Mouse (Mus musculus): Measurements from ENCODE around the gene Ifna7. TPM values are rescaled to one million over a fixed set of nuclear protein-coding genes. Genes with fewer than 3 reads are reported as not detected.
A peak's percentile ranks its signal among the peaks of the same experiment; 100 is the strongest.

The Ifna7 gene
- polyA plus RNA-seq, 1 experiment from 2014 or later: not detected

DNA sequence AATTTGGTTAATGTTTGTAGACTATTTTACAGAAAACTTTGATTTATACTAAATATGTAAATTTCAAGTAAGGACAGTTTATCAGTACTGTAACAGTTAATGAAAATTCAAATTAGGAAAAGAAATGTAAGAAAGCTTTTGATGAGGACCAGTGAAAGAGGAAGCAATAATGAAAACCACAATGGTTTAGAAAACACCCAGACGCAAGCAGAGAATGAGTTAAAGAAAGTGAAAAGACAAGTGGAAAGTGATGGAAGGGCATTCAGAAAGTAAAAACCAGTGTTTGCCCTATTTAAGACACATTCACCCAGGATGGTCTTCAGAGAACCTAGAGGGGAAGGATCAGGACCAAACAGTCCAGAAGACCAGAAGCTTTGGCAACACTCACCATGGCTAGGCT, 33.7 kb downstream of the Ifna7 start, which contains the start of gene Ifna1:
Gene Ifna1, plus strand, starts transcription at position 390 of the 400 bp plus-strand sequence.
- no peak within 1 kb of the TSS for H3K27ac ChIP-seq
- no peak within 1 kb of the TSS for H3K4me3 ChIP-seq
- H3K36me3 ChIP-seq: no peaks in the 10 kb centered on the region
- H3K4me1 ChIP-seq: no peaks in the 10 kb centered on the region
- H3K9me3 ChIP-seq (replicated peaks): no peaks in the 10 kb centered on the region
- ATAC-seq: no peak
- no peak within 1 kb of the TSS for H3K9ac ChIP-seq
- H3K27me3 ChIP-seq (replicated peaks): peaks cover 4% of the 10 kb centered on the region; the same call in 1 of the 2 replicates
- no peak within 1 kb of the TSS for H3K4me2 ChIP-seq
- 25% methylated on average over 1 of the region's 1 CpGs for WGBS (ENCODE audit: insufficient replicate concordance)

GRCm38 (mm10) chr4:88851026-88851763, 35.2 kb downstream of the Ifna7 start:
- H3K4me3 ChIP-seq: no peak overlapping the region
- H3K9ac ChIP-seq: no peak overlapping the region
- no peaks in the 10 kb centered on the region for H3K4me1 ChIP-seq
- WGBS (ENCODE audit: insufficient replicate concordance): 56% methylated on average over 4 of the region's 4 CpGs
- H3K27ac ChIP-seq: no peak overlapping the region
- no peaks in the 10 kb centered on the region for H3K9me3 ChIP-seq (replicated peaks)
- ATAC-seq: no peak
- H3K4me2 ChIP-seq: no peak overlapping the region
- H3K36me3 ChIP-seq: no peaks in the 10 kb centered on the region
- H3K27me3 ChIP-seq (replicated peaks): peaks cover 4% of the 10 kb centered on the region; the same call in 1 of the 2 replicates

DNA sequence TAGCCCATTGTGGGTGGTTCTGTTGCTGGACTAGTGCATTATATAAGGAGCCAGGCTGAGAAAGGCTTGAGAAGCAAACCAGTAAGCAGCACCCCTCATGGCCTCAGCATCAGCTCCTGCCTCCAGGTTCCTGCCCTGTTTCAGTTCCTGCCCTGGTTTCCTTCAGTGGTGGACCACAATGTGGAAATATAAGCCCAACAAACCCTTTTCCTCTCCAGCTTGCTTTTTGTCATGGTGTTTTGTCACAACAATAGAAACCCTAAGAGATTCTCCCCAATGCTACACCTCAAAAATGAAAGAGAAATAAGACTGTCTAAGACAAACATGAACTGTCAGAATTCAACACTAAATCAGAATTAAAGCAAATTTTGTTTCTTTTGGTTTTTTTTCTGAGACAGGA, 43.2 kb downstream of the Ifna7 start:
- H3K27me3 ChIP-seq (replicated peaks): peaks cover 22% of the 10 kb centered on the region
- H3K36me3 ChIP-seq: no peaks in the 10 kb centered on the region
- H3K4me1 ChIP-seq: no peaks in the 10 kb centered on the region; the same call in 1 of the 2 replicates
- no peak overlapping the region for H3K4me3 ChIP-seq
- H3K9me3 ChIP-seq (replicated peaks): no peaks in the 10 kb centered on the region
- ATAC-seq: no peak
- no peak overlapping the region for H3K27ac ChIP-seq
- no peak overlapping the region for H3K9ac ChIP-seq
- H3K4me2 ChIP-seq: no peak overlapping the region

DNA sequence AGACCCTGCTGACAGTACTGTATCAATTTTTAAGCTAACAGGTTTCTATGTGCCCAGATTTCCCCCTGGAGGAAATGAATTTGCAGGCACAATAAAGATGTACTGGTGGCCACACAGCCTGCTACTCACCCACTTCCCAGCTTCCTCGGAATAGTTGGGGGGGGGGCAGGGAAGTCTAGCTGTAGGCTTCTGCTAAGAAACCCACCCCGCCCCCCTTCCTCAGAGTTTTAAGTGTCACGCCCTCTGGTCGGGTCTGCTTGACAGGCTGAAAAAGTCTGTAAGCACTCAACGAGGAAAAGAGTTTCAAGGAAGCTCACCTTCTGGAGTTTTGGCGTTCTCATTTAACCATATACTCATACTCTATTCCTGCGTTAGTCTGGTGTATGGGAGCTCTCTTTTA, 47.3 kb downstream of the Ifna7 start:
- peaks cover 19% of the 10 kb centered on the region for H3K4me1 ChIP-seq
- H3K9me3 ChIP-seq (replicated peaks): no peaks in the 10 kb centered on the region
- peaks cover 32% of the 10 kb centered on the region for H3K27me3 ChIP-seq (replicated peaks)
- no peak overlapping the region for H3K4me2 ChIP-seq
- H3K27ac ChIP-seq: no peak overlapping the region
- H3K36me3 ChIP-seq: no peaks in the 10 kb centered on the region
- no peak overlapping the region for H3K9ac ChIP-seq
- no peak overlapping the region for H3K4me3 ChIP-seq
- no peak for ATAC-seq
- 22% methylated on average over 7 of the region's 7 CpGs for WGBS (ENCODE audit: insufficient replicate concordance)

- Histone ChIP-seq H3K27me3 (replicated peaks) (peaks cover 32% of the 10 kb centered on the region), H3K9ac (no peak overlapping the region), H3K27ac (peak overlapping the region; percentile 51; the same call in 1 of the 2 replicates), H3K36me3 (no peaks in the 10 kb centered on the region), H3K4me1 (peaks cover 23% of the 10 kb centered on the region), H3K4me3 (0 out of 2 replicates have a peak overlapping the region, but pooled peaks have one; percentile 3), H3K4me2 (peak overlapping the region; percentile 44), H3K9me3 (replicated peaks) (no peaks in the 10 kb centered on the region)
- 0 out of 2 replicates have a peak, but pooled peaks have one; percentile 30 for ATAC-seq
- 15% methylated on average over 9 of the region's 9 CpGs for WGBS (ENCODE audit: insufficient replicate concordance)
Observed at GRCm38 (mm10) chr4:88864599-88864998, 48.6 kb downstream of the Ifna7 start.

GRCm38 (mm10) chr4:88865011-88865569, 49.1 kb downstream of the Ifna7 start:
- no peaks in the 10 kb centered on the region for H3K9me3 ChIP-seq (replicated peaks)
- peaks cover 32% of the 10 kb centered on the region for H3K27me3 ChIP-seq (replicated peaks)
- WGBS (ENCODE audit: insufficient replicate concordance): 18% methylated on average over 6 of the region's 6 CpGs
- H3K4me1 ChIP-seq: peaks cover 23% of the 10 kb centered on the region
- peak overlapping the region; percentile 51; the same call in 1 of the 2 replicates for H3K27ac ChIP-seq
- H3K4me3 ChIP-seq: no peak overlapping the region
- no peak overlapping the region for H3K9ac ChIP-seq
- no peaks in the 10 kb centered on the region for H3K36me3 ChIP-seq
- ATAC-seq: no peak
- H3K4me2 ChIP-seq: peak overlapping the region; percentile 44; the same call in 1 of the 2 replicates

Other genes with a start within 250 kb of the Ifna7 start
- gene Ifna14, start 244.4 kb upstream of the Ifna7 start, polyA plus RNA-seq (2016; fragmentation: Nextera tagmentation; extraction: Ambion mirVana): not detected in 2 replicates
- gene Ifna9, start 223.8 kb upstream of the Ifna7 start, polyA plus RNA-seq (2016; fragmentation: Nextera tagmentation; extraction: Ambion mirVana): not detected in 2 replicates
- not detected in 2 replicates for gene Ifna12, start 212.9 kb upstream of the Ifna7 start, polyA plus RNA-seq (2016; fragmentation: Nextera tagmentation; extraction: Ambion mirVana)
- gene C87499, start 181.8 kb upstream of the Ifna7 start, polyA plus RNA-seq (2016; fragmentation: Nextera tagmentation; extraction: Ambion mirVana): not detected in 2 replicates
- not detected in 2 replicates for gene Ifna13, start 171.8 kb upstream of the Ifna7 start, polyA plus RNA-seq (2016; fragmentation: Nextera tagmentation; extraction: Ambion mirVana)
- gene Ifna16, start 139.3 kb upstream of the Ifna7 start, polyA plus RNA-seq (2016; fragmentation: Nextera tagmentation; extraction: Ambion mirVana): not detected in 2 replicates
- not detected in 2 replicates for gene Ifna2, start 132.3 kb upstream of the Ifna7 start, polyA plus RNA-seq (2016; fragmentation: Nextera tagmentation; extraction: Ambion mirVana)
- not detected in 2 replicates for gene Ifnab, start 124.9 kb upstream of the Ifna7 start, polyA plus RNA-seq (2016; fragmentation: Nextera tagmentation; extraction: Ambion mirVana)
- 0.29 and 0.43 TPM in 2 replicates for gene Gm26566, start 94.4 kb upstream of the Ifna7 start, polyA plus RNA-seq (2016; fragmentation: Nextera tagmentation; extraction: Ambion mirVana)
- 38.0 and 38.7 TPM in 2 replicates for gene Klhl9, start 93.8 kb upstream of the Ifna7 start, polyA plus RNA-seq (2016; fragmentation: Nextera tagmentation; extraction: Ambion mirVana)
- gene Gm13271, start 61.4 kb upstream of the Ifna7 start, polyA plus RNA-seq (2016; fragmentation: Nextera tagmentation; extraction: Ambion mirVana): not detected in 2 replicates
- not detected in 2 replicates for gene Gm13283, start 56.1 kb upstream of the Ifna7 start, polyA plus RNA-seq (2016; fragmentation: Nextera tagmentation; extraction: Ambion mirVana)
- not detected in 2 replicates for gene Gm13290, start 42.4 kb upstream of the Ifna7 start, polyA plus RNA-seq (2016; fragmentation: Nextera tagmentation; extraction: Ambion mirVana)
- not detected in 2 replicates for gene Gm13289, start 39.3 kb upstream of the Ifna7 start, polyA plus RNA-seq (2016; fragmentation: Nextera tagmentation; extraction: Ambion mirVana)
- gene Gm13272, start 36.4 kb upstream of the Ifna7 start, polyA plus RNA-seq (2016; fragmentation: Nextera tagmentation; extraction: Ambion mirVana): not detected in 2 replicates
- gene Ifnz, start 34.1 kb upstream of the Ifna7 start, polyA plus RNA-seq (2016; fragmentation: Nextera tagmentation; extraction: Ambion mirVana): not detected in 2 replicates
- not detected in 2 replicates for gene Gm13276, start 30.5 kb upstream of the Ifna7 start, polyA plus RNA-seq (2016; fragmentation: Nextera tagmentation; extraction: Ambion mirVana)
- not detected in 2 replicates for gene Gm13277, start 27.6 kb upstream of the Ifna7 start, polyA plus RNA-seq (2016; fragmentation: Nextera tagmentation; extraction: Ambion mirVana)
- gene Gm13278, start 24.7 kb upstream of the Ifna7 start, polyA plus RNA-seq (2016; fragmentation: Nextera tagmentation; extraction: Ambion mirVana): not detected in 2 replicates
- not detected in 2 replicates for gene Gm13275, start 21.7 kb upstream of the Ifna7 start, polyA plus RNA-seq (2016; fragmentation: Nextera tagmentation; extraction: Ambion mirVana)
- gene Gm13279, start 18.8 kb upstream of the Ifna7 start, polyA plus RNA-seq (2016; fragmentation: Nextera tagmentation; extraction: Ambion mirVana): not detected in 2 replicates
- 0.13 and 0.22 TPM in 2 replicates for gene Gm13285, start 16.6 kb upstream of the Ifna7 start, polyA plus RNA-seq (2016; fragmentation: Nextera tagmentation; extraction: Ambion mirVana)
- not detected in 2 replicates for gene Gm13287, start 13.0 kb upstream of the Ifna7 start, polyA plus RNA-seq (2016; fragmentation: Nextera tagmentation; extraction: Ambion mirVana)
- gene Gm13288, start 10.7 kb upstream of the Ifna7 start, polyA plus RNA-seq (2016; fragmentation: Nextera tagmentation; extraction: Ambion mirVana): not detected in 2 replicates
- not detected in 2 replicates for gene Ifna11, start 3.7 kb downstream of the Ifna7 start, polyA plus RNA-seq (2016; fragmentation: Nextera tagmentation; extraction: Ambion mirVana)
- gene Ifna6, start 11.2 kb downstream of the Ifna7 start, polyA plus RNA-seq (2016; fragmentation: Nextera tagmentation; extraction: Ambion mirVana): not detected in 2 replicates
- gene Ifna5, start 19.3 kb downstream of the Ifna7 start, polyA plus RNA-seq (2016; fragmentation: Nextera tagmentation; extraction: Ambion mirVana): not detected in 2 replicates
- not detected in 2 replicates for gene Ifna4, start 25.6 kb downstream of the Ifna7 start, polyA plus RNA-seq (2016; fragmentation: Nextera tagmentation; extraction: Ambion mirVana)
- not detected in 2 replicates for gene Ifna1, start 33.9 kb downstream of the Ifna7 start, polyA plus RNA-seq (2016; fragmentation: Nextera tagmentation; extraction: Ambion mirVana)
- not detected in 2 replicates for gene Ifne, start 64.0 kb downstream of the Ifna7 start, polyA plus RNA-seq (2016; fragmentation: Nextera tagmentation; extraction: Ambion mirVana)